Mouse (Mus musculus): Measurements from ENCODE around the gene Megf11.

- TF ChIP-seq CTCF (IDR thresholded peaks at IDR 0.05; ENCODE audit: low read depth, low read length) (no peak), POLR2AphosphoS5 (IDR thresholded peaks at IDR 0.05; ENCODE audit: insufficient replicate concordance, low read depth, low read length) (no peak)
Measured at GRCm38 (mm10) chr9:64473695-64474094, 88.3 kb downstream of the Megf11 start.

All from G1E (cell line).